Mouse (Mus musculus) CH12.LX (cell line): ENCODE results near the gene Slc16a3.

Experiments used
- CHD2 ChIP-seq: IDR thresholded peaks from 2 replicates; pipeline ENCODE4 v1.6.1; 2011; ENCODE audit warnings: low read length, improper control_type of control experiment
- CTCF ChIP-seq, 2 experiments: IDR thresholded peaks in 1 of 2; conservative IDR thresholded peaks in 1 of 2; 2 replicates each; pipeline ENCODE4 v1.5.1; 2011 to 2012; ENCODE audit warnings: low read depth in 2 of 2, low read length in 2 of 2, improper control_type of control experiment in 1 of 2, inconsistent platforms in 1 of 2, mild to moderate bottlenecking in 1 of 2, moderate library complexity in 1 of 2
- E2F4 ChIP-seq: IDR thresholded peaks from 2 replicates; pipeline ENCODE4 v1.6.1; 2011; ENCODE audit warnings: low read depth, low read length, improper control_type of control experiment; ENCODE audit not compliant: insufficient replicate concordance
- EP300 ChIP-seq: IDR thresholded peaks from 2 replicates; pipeline ENCODE4 v1.6.1; 2011; ENCODE audit warnings: low read length, improper control_type of control experiment
- MAFK ChIP-seq: IDR thresholded peaks from 2 replicates; pipeline ENCODE4 v1.6.1; 2011; ENCODE audit warnings: low read length, improper control_type of control experiment; ENCODE audit not compliant: insufficient replicate concordance
- MAX ChIP-seq: IDR thresholded peaks from 2 replicates; pipeline ENCODE4 v1.6.1; 2011; ENCODE audit warnings: low read length, improper control_type of control experiment
- POLR2A ChIP-seq: IDR thresholded peaks from 2 replicates; pipeline ENCODE4 v1.6.1; 2011; ENCODE audit warnings: low read depth, mild to moderate bottlenecking, improper control_type of control experiment, low read length
- RAD21 ChIP-seq: IDR thresholded peaks from 2 replicates; pipeline ENCODE4 v1.6.1; 2011; ENCODE audit warnings: low read depth, mild to moderate bottlenecking, low read length, improper control_type of control experiment, moderate library complexity
- RCOR1 ChIP-seq: conservative IDR thresholded peaks from 2 replicates; pipeline ENCODE4 v1.6.1; 2012; ENCODE audit warnings: low read depth, mild to moderate bottlenecking, inconsistent platforms, low read length, improper control_type of control experiment
- SMC3 ChIP-seq: IDR thresholded peaks from 2 replicates; pipeline ENCODE4 v1.6.1; 2011; ENCODE audit warnings: low read depth, low read length, improper control_type of control experiment
- TBP ChIP-seq: conservative IDR thresholded peaks from 2 replicates; pipeline ENCODE4 v1.6.1; 2011; ENCODE audit warnings: low read depth, low read length, improper control_type of control experiment
- TCF12 ChIP-seq: IDR thresholded peaks from 2 replicates; pipeline ENCODE4 v1.6.1; 2014; ENCODE audit warnings: low read depth, mild to moderate bottlenecking, inconsistent platforms, low read length, improper control_type of control experiment
- USF1 ChIP-seq: IDR thresholded peaks from 2 replicates; pipeline ENCODE4 v1.6.1; 2014; ENCODE audit warnings: low read depth, mild to moderate bottlenecking, inconsistent platforms, low read length, improper control_type of control experiment

DNA sequence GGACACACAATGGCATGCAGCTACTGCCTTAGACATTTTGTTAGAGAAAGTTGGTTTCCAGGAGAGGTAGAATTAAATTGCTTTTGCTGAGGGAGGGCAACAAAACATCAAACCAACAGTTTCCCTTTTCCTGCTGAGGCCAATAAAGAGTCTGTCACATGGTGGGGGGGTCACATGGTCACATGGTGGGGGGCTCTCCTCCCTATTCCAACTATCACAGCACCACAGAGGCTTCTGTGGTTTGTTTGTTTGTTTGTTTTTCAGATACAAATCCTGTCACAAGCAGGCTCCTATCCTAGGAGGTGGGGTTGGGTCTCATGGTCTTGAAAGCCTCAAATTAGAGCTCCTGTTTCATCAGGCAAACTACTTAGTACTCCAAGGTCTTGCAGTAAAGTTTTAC, 34.2 kb downstream of the Slc16a3 start:
- TF ChIP-seq RCOR1 (no peak), USF1 (no peak), SMC3 (no peak), MAFK (no peak), EP300 (no peak), CTCF (conservative IDR thresholded peaks at IDR 0.05 in 1 of 2, IDR thresholded peaks at IDR 0.05 in 1 of 2; ENCODE audit: low read depth in 2 of 2, low read length in 2 of 2) (no peak), CHD2 (no peak), POLR2A (no peak), E2F4 (no peak), TCF12 (no peak), MAX (no peak), RAD21 (no peak), TBP (no peak)
